Mouse (Mus musculus) CH12.LX (cell line): ENCODE measurements around the gene Map1b. TPM values are rescaled to one million over a fixed set of nuclear protein-coding genes. Genes with fewer than 3 reads are reported as not detected.
A peak's percentile ranks its signal among the peaks of the same experiment; 100 is the strongest.

ENCODE experiments used
- DNase-seq: peaks from one replicate; pipeline ENCODE4 v3.0.0-alpha.2; 2013; ENCODE audit errors: extremely low read depth
- H3K27ac ChIP-seq: 2 replicates; pipeline ENCODE4 v1.5.1; 2012; ENCODE audit warnings: low read depth, mild to moderate bottlenecking, control low read depth, moderate library complexity; ENCODE audit not compliant: insufficient read depth
- H3K27me3 ChIP-seq: replicated peaks from 2 replicates; pipeline ENCODE3; 2012; ENCODE audit warnings: inconsistent platforms
- H3K36me3 ChIP-seq, 2 experiments: replicated peaks in 1 of 2; 2 replicates each; pipeline versions ENCODE3 to v1.6.1; 2012; ENCODE audit warnings: inconsistent platforms in 1 of 2, low read length in 1 of 2, mild to moderate bottlenecking in 1 of 2, mixed read lengths in 1 of 2, moderate library complexity in 1 of 2; ENCODE audit not compliant: control insufficient read depth in 1 of 2, insufficient read depth in 1 of 2
- H3K4me1 ChIP-seq, 2 experiments: 2 replicates each; pipeline ENCODE4 v1.6.1; 2012; ENCODE audit warnings: inconsistent platforms in 1 of 2, moderate library complexity in 1 of 2; ENCODE audit not compliant: insufficient read depth in 2 of 2, control insufficient read depth in 1 of 2
- H3K4me2 ChIP-seq: 2 replicates; pipeline ENCODE4 v1.6.1; 2012; ENCODE audit warnings: low read depth, mild to moderate bottlenecking, control low read depth; ENCODE audit not compliant: poor library complexity, insufficient read depth, severe bottlenecking
- H3K4me3 ChIP-seq, 3 experiments: fragments of 150-350 bp in 1 of 3; sonication (generic) in 1 of 3; replicated peaks in 1 of 3; 2 replicates each; pipeline versions ENCODE3 to v1.5.1; 2011 to 2012; ENCODE audit warnings: low read depth in 2 of 3, low read length in 2 of 3, mild to moderate bottlenecking in 2 of 3, moderate library complexity in 2 of 3, control low read depth in 1 of 3, improper control_type of control experiment in 1 of 3, inconsistent platforms in 1 of 3, mixed read lengths in 1 of 3; ENCODE audit not compliant: poor library complexity in 1 of 3
- H3K79me2 ChIP-seq: replicated peaks from 2 replicates; pipeline ENCODE4 v1.6.1; 2012; ENCODE audit warnings: mild to moderate bottlenecking, moderate library complexity; ENCODE audit not compliant: control insufficient read depth, poor library complexity, insufficient read depth, severe bottlenecking; ENCODE audit errors: extremely low read depth
- H3K9ac ChIP-seq: 2 replicates; pipeline ENCODE4 v1.6.1; 2012; ENCODE audit warnings: low read depth, mild to moderate bottlenecking, control low read depth, moderate library complexity; ENCODE audit not compliant: insufficient read depth
- H3K9me3 ChIP-seq: replicated peaks from 2 replicates; pipeline ENCODE3; 2012; ENCODE audit warnings: low read length, inconsistent platforms, mixed read lengths
- CHD1 ChIP-seq: IDR thresholded peaks from 2 replicates; pipeline ENCODE4 v1.6.1; 2012; ENCODE audit warnings: low read depth, low read length, improper control_type of control experiment, inconsistent platforms
- CTCF ChIP-seq, 2 experiments: IDR thresholded peaks in 1 of 2; conservative IDR thresholded peaks in 1 of 2; 2 replicates each; pipeline ENCODE4 v1.5.1; 2011 to 2012; ENCODE audit warnings: low read depth in 2 of 2, low read length in 2 of 2, improper control_type of control experiment in 1 of 2, inconsistent platforms in 1 of 2, mild to moderate bottlenecking in 1 of 2, moderate library complexity in 1 of 2
- ELF1 ChIP-seq: IDR thresholded peaks from 2 replicates; pipeline ENCODE4 v1.6.1; 2014; ENCODE audit warnings: low read depth, mild to moderate bottlenecking, inconsistent platforms, low read length, improper control_type of control experiment
- EP300 ChIP-seq: IDR thresholded peaks from 2 replicates; pipeline ENCODE4 v1.6.1; 2011; ENCODE audit warnings: low read length, improper control_type of control experiment
- JUN ChIP-seq: IDR thresholded peaks from 2 replicates; pipeline ENCODE4 v1.6.1; 2011; ENCODE audit warnings: low read depth, mild to moderate bottlenecking, low read length, improper control_type of control experiment, moderate library complexity; ENCODE audit not compliant: insufficient read depth
- KAT2A ChIP-seq: IDR thresholded peaks from 2 replicates; pipeline ENCODE4 v1.6.1; 2012; ENCODE audit warnings: low read length, improper control_type of control experiment, inconsistent platforms; ENCODE audit not compliant: insufficient replicate concordance
- MAX ChIP-seq: IDR thresholded peaks from 2 replicates; pipeline ENCODE4 v1.6.1; 2011; ENCODE audit warnings: low read length, improper control_type of control experiment
- MYC ChIP-seq: IDR thresholded peaks from 2 replicates; pipeline ENCODE4 v1.6.1; 2011; ENCODE audit warnings: low read depth, mild to moderate bottlenecking, improper control_type of control experiment, low read length
- POLR2A ChIP-seq: IDR thresholded peaks from 2 replicates; pipeline ENCODE4 v1.6.1; 2011; ENCODE audit warnings: low read depth, mild to moderate bottlenecking, improper control_type of control experiment, low read length
- RCOR1 ChIP-seq: conservative IDR thresholded peaks from 2 replicates; pipeline ENCODE4 v1.6.1; 2012; ENCODE audit warnings: low read depth, mild to moderate bottlenecking, inconsistent platforms, low read length, improper control_type of control experiment
- UBTF ChIP-seq: IDR thresholded peaks from 2 replicates; pipeline ENCODE4 v1.6.1; 2012; ENCODE audit warnings: low read depth, mild to moderate bottlenecking, inconsistent platforms, low read length, improper control_type of control experiment, moderate library complexity
- USF1 ChIP-seq: IDR thresholded peaks from 2 replicates; pipeline ENCODE4 v1.6.1; 2014; ENCODE audit warnings: low read depth, mild to moderate bottlenecking, inconsistent platforms, low read length, improper control_type of control experiment
- ZC3H11A ChIP-seq: IDR thresholded peaks from 2 replicates; pipeline ENCODE4 v1.6.1; 2012; ENCODE audit warnings: low read depth, mild to moderate bottlenecking, inconsistent platforms, low read length, improper control_type of control experiment
- ZKSCAN1 ChIP-seq: IDR thresholded peaks from 2 replicates; pipeline ENCODE4 v1.6.1; 2012; ENCODE audit warnings: low read depth, inconsistent platforms, low read length, improper control_type of control experiment, borderline replicate concordance
- dilution Hi-C: fragments of 300-500 bp; cut with MboI; formaldehyde crosslinking; loops from 2 replicates; pipeline ENCODE4 v1.14.3; 2020; ENCODE audit warnings: low sequenced_read_pairs; ENCODE audit not compliant: extremely low pct_unique_long_range_greater_than_20kb, extremely low pct_ligation_motif_present
- in situ Hi-C: fragments of 300-500 bp; cut with MboI; formaldehyde crosslinking; loops from 3 replicates; pipeline ENCODE4 v1.14.3; 2019; ENCODE audit warnings: low sequenced_read_pairs, low pct_ligation_motif_present, low pct_unique_long_range_greater_than_20kb, mixed read lengths
- polyA plus RNA-seq: library from polyadenylated mRNA; unstranded; fragments of >175 nt; gene quantifications from 2 replicates; pipeline ENCODE4 v1.2.1, GENCODE M21; 2012; ENCODE audit warnings: low read depth; ENCODE audit not compliant: insufficient read length
- total RNA-seq, 2 experiments: library from RNA; depleted of rRNA; stranded (reverse); fragments of 300-350 nt in 1 of 2; fragments of >200 nt in 1 of 2; gene quantifications; 2 replicates each; pipeline ENCODE4 v1.2.3; 2012 to 2014

Map1b gene
- total and polyA plus RNA-seq, 3 experiments, result 0.04 to 0.08 TPM; not detected in 1

DNA sequence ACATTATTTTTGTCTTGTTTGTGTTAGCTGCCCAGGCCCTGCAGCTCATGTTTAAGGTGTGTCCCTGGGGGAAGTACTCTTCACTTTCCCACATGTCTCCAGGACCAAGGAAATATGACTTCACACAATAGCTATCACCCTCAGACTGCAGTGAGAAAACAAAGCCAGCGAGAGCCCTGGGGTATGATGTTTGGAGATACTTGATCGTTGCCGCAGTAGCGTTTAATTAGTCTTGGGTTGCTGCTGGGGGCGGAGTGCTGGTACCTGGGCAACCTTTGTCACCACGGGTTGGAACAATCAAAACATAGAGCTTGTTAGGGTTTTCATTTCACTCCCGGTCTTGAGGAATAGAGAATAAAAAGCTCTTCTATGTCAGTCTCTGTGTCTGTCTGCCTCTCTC is 14.9 kb downstream of the Map1b start:
- no peaks in the 10 kb centered on the region for H3K9me3 ChIP-seq
- in situ Hi-C loops (loop anchor here (25.0 kb wide), 1 partner anchor 336 kb away; no protein-coding TSS in a partner anchor), dilution Hi-C loops (loop anchor here (25.0 kb wide), 1 partner anchor 114 kb away; no protein-coding TSS in a partner anchor)
- H3K4me1 ChIP-seq, result peaks cover 14 to 24% of the 10 kb centered on the region in 2 experiments
- no peaks in the 10 kb centered on the region for H3K27me3 ChIP-seq
- no peak for TF ChIP-seq ZKSCAN1
- H3K9ac ChIP-seq, result no peak overlapping the region
- no peak overlapping the region for H3K27ac ChIP-seq
- H3K36me3 ChIP-seq, result no peaks in the 10 kb centered on the region
- H3K79me2 ChIP-seq, result no peaks in the 10 kb centered on the region
- H3K4me3 ChIP-seq, result no peak overlapping the region
- no peak for DNase-seq
- H3K4me2 ChIP-seq, result no peak overlapping the region

DNA sequence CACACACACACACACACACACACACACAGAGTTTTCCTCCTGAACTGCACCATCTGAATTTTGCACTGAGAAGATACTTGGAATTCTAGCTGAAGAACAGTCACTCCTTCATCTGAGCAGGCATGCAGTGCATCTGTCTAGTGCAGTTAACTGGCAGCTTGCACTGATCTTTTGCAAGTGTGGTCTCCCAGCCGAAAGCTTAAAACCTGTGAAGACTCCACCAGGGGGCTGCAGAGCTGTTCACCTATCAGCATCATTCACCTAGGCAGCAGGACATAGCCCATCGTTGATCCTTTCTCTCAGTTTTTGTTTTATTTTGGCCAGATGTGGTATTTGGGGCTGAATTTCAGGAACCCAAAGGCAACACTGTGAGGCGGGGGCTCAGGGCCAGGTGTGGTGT is 15.7 kb downstream of the Map1b start:
- Histone ChIP-seq H3K9me3 (no peaks in the 10 kb centered on the region), H3K79me2 (no peaks in the 10 kb centered on the region), H3K4me2 (no peak overlapping the region), H3K4me3 (no peak overlapping the region), H3K4me1 (peaks cover 14 to 24% of the 10 kb centered on the region in 2 experiments), H3K9ac (no peak overlapping the region), H3K27ac (no peak overlapping the region), H3K36me3 (no peaks in the 10 kb centered on the region), H3K27me3 (no peaks in the 10 kb centered on the region)
- peak in 1 of 2 experiments; percentile 22; a peak in 1 of 4 replicates for TF ChIP-seq CTCF (conservative IDR thresholded peaks at IDR 0.05 in 1 of 2, IDR thresholded peaks at IDR 0.05 in 1 of 2; ENCODE audit: low read depth in 2 of 2, low read length in 2 of 2)
- no peak for TF ChIP-seq JUN
- dilution Hi-C loops, result loop anchor here (25.0 kb wide), 1 partner anchor 113 kb away; no protein-coding TSS in a partner anchor
- DNase-seq, result no peak
- in situ Hi-C loops, result loop anchor here (25.0 kb wide), 1 partner anchor 337 kb away; no protein-coding TSS in a partner anchor

DNA sequence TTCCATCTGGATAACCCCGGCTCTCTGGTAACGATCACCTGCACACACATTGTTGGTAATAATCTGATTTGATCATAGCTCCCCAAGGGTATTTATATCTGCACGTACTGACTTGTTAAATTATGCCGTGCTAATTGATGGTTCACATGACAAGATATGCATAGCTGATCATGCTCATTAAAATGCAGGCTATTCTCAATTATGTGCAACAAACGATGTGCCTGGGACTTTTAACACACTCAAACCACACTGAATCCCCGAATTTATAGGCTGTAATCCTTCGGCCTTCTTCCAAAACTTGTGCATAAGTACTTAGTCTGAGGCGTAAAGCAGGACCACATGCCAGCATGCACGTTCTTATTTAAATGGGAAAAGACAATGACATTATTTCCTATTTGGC is 16.6 kb downstream of the Map1b start:
- H3K27ac ChIP-seq, result no peak overlapping the region
- no peaks in the 10 kb centered on the region for H3K9me3 ChIP-seq
- TF ChIP-seq USF1, result no peak
- no peak for TF ChIP-seq UBTF
- no peak for TF ChIP-seq RCOR1
- TF ChIP-seq EP300, result no peak
- TF ChIP-seq ELF1, result no peak
- TF ChIP-seq ZC3H11A, result no peak
- TF ChIP-seq MAX, result no peak
- TF ChIP-seq POLR2A, result no peak
- TF ChIP-seq MYC, result no peak
- no peak for TF ChIP-seq KAT2A
- TF ChIP-seq CHD1, result no peak
- TF ChIP-seq, all 38 proteins: peak for 0
- no peak for DNase-seq
- H3K79me2 ChIP-seq, result no peaks in the 10 kb centered on the region
- in situ Hi-C loops, result loop anchor here (25.0 kb wide), 1 partner anchor 338 kb away; no protein-coding TSS in a partner anchor
- no peak overlapping the region for H3K9ac ChIP-seq
- peaks cover 14 to 24% of the 10 kb centered on the region in 2 experiments for H3K4me1 ChIP-seq
- no peaks in the 10 kb centered on the region for H3K36me3 ChIP-seq
- dilution Hi-C loops, result loop anchor here (25.0 kb wide), 1 partner anchor 112 kb away; no protein-coding TSS in a partner anchor
- no peak overlapping the region for H3K4me3 ChIP-seq
- H3K27me3 ChIP-seq, result no peaks in the 10 kb centered on the region
- H3K4me2 ChIP-seq, result no peak overlapping the region
